Mouse (Mus musculus) cerebellum, postnatal 4 days (tissue): ENCODE data around the gene Gm21776.
"Not testable (repeated sequence)": the region's sequence is repeated elsewhere in the genome, so short reads cannot be mapped to it uniquely, and the experiment has no call there.

Experiments
- DNase-seq, 2 experiments: peaks; one replicate each; pipeline ENCODE4 v3.0.0; 2022; ENCODE audit warnings: low spot score in 2 of 2, mixed read lengths in 1 of 2

The Gm21776 gene

GRCm38 (mm10) chrY:76378362-76378761 is at the start of gene Gm21776:
Gene Gm21776 (plus strand): TSS chrY:76378662.
- DNase-seq: not testable (repeated sequence)
